Mouse (Mus musculus) CD4-positive, CD25-positive, alpha-beta regulatory T cell, adult 4 months (primary cell): ENCODE measurements around the gene Ecd. TPM values are rescaled to one million over a fixed set of nuclear protein-coding genes. Genes with fewer than 3 reads are reported as not detected.
A peak's percentile ranks its signal among the peaks of the same experiment; 100 is the strongest.
"Not testable (repeated sequence)": the region's sequence is repeated elsewhere in the genome, so short reads cannot be mapped to it uniquely, and the experiment has no call there.

Source experiments
- ATAC-seq: one replicate; pipeline ENCODE4 v1.8.0; 2017
- polyA plus RNA-seq, 2 experiments: library from polyadenylated mRNA; unstranded; fragments of 100-300 nt; shearing (Covaris generic); gene quantifications; one replicate each; pipeline ENCODE4 v1.2.1; 2017

The Ecd gene
- polyA plus RNA-seq, 2 experiments from 2014 or later, result 70.5 to 80.7 TPM

DNA sequence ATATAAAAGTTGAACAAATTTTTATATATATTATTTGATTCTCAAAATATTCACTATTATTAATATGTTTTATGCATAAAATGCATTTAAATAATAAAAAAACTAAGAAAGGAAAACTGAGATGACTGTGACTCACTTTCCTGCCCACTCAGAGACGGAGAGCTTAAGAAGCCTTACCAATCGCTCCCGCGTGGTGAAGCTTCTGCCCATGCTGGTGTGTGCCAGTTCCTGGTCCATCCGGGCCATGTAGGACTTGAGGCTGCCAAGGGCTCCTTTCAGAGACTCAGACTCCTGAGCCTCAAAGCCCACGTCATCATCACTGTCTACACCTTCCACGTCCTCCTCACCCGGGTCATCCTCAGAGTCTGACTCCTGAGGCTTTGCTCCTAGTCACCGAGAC, 23.7 kb downstream of the Ecd start:
- no peak for ATAC-seq

DNA sequence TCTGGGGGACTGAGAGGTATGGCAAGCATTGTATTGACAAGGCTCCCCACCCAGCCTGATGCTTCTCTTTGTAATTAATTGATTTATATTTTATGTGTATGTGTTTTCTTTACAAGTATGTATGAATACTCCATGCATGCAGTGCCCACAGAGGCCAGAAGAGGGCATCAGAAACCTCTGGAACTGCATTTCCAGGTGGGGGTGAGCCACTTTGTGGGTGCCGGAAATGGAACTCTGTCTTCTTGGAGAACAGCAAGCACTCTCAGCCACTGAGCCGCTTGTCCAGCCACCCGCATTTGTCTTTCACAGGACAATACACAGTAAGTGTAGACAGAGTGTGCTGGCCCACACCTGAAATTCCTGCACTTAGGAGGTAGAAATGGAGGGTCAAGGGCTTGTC, 28.5 kb downstream of the Ecd start:
- peak; percentile 53 for ATAC-seq

- no peak for ATAC-seq
Observed at GRCm38 (mm10) chr14:20315137-20315536, 32.8 kb downstream of the Ecd start.

DNA sequence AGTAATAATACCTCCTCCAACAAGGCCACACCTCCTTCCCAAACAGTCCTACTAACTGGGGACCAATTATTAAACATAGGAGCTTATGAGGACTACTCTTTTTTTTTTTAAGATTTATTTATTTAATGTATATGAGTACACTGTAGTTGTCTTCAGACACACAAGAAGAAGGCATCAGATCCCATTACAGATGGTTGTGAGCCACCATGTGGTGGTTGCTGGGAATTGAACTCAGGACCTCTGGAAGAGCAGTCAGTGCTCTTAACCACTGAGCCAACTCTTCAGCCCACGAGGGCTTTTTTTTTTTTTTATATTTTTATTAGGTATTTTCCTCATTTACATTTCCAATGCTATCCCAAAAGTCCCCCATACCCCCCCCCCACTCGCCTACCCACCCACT, 42.8 kb downstream of the Ecd start:
- ATAC-seq, result not testable (repeated sequence)

DNA sequence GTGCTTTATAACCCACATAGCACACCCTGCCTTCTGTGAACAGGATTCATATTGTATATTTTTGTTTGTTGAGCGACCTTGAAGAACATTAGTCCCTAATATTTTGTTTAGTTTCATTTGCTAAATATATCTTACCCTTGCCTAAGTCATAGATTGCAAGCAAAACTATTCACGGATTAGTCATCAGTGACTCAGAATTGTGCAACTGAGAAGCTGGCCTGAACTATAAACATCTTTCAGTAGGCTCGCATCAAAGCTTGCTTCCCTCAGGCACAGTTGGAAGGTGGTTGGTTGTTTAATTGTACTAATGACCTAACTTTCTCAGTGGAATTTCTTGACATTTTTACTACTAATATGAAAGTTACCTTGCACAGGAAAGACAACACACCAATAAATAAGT, 49.8 kb downstream of the Ecd start:
- ATAC-seq, result no peak

DNA sequence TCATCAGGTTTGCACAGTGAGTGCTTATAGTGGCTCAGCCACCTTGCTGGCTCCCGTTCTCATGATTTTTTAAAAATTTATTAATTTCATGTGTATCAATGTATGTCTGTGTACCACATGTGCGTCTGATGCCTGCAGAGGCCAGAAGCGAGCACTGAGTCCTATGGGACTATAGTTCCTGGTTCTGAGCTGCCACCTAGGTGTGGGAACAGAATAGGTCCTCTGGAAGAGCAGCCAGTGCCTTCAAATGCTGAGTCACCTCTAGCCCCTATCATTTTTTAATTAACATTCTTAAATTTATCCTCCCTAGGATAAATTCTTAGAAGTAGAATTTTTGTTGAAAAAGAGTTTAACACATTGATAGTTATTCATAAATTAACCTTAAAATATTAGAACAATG, 50.3 kb downstream of the Ecd start:
- ATAC-seq, result no peak

DNA sequence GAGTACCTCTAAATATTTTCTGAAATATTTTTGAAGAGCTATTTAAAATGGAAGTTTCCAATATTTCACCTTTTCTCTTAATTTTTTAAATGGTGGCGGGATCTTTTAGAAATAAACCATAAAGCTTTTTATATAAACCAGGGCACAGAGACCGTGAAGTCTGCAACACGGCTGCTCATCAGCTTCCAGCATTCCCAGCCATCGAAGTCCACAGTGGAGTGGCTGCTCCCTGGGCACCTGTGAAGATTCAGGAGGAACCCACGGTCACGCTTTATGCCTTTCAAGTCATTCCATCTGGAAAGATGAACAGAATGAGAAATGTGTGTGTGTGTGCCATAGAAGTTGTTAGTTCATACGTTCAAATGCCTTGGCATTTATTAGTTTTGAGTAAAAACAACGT, 53.0 kb downstream of the Ecd start:
- ATAC-seq, result peak; percentile 22

- peak; percentile 100 for ATAC-seq
Observed at GRCm38 (mm10) chr14:20294117-20294892, 53.6 kb downstream of the Ecd start, which contains the start of gene Nudt13. Nudt13 (plus strand) TSS chr14:20294697.

- no peak for ATAC-seq
Observed at GRCm38 (mm10) chr14:20291391-20291790, 56.5 kb downstream of the Ecd start.

Other genes with a start within 250 kb of the Ecd start
- 10 to 100 TPM; 23.8 to 34.8 TPM for gene Saysd1, start 209.6 kb downstream of the Ecd start, polyA plus RNA-seq
- 1 to 10 TPM; 1.3 to 4.4 TPM for gene Kcnk5, start 166.3 kb downstream of the Ecd start, polyA plus RNA-seq
- gene Kcnk16, start 78.9 kb downstream of the Ecd start, polyA plus RNA-seq, result not detected
- 10 to 100 TPM; 25.3 to 30.3 TPM for gene Nudt13, start 53.4 kb downstream of the Ecd start, polyA plus RNA-seq
- gene Fam149b, start within 50 bp of the Ecd start, polyA plus RNA-seq, result 10 to 100 TPM; 67.6 to 71.9 TPM
- 100 to 1,000 TPM; 145 to 195 TPM for gene Dnajc9, start 40.8 kb upstream of the Ecd start, polyA plus RNA-seq
- 100 to 1,000 TPM in 1 of 2 experiments, 10 to 100 TPM in 1; 99.8 to 106 TPM for gene Mrps16, start 45.5 kb upstream of the Ecd start, polyA plus RNA-seq
- gene Cfap70, start 104.1 kb upstream of the Ecd start, polyA plus RNA-seq, result not detected
- 10 to 100 TPM; 60.1 to 71.0 TPM for gene Anxa7, start 132.0 kb upstream of the Ecd start, polyA plus RNA-seq
- 1 to 10 TPM; 1.5 to 3.5 TPM for gene Mss51, start 148.8 kb upstream of the Ecd start, polyA plus RNA-seq
- 10 to 100 TPM; 27.1 to 39.6 TPM for gene Ppp3cb, start 198.5 kb upstream of the Ecd start, polyA plus RNA-seq